Mouse (Mus musculus) limb, embryonic 12.5 days (tissue): ENCODE data around the gene Irgm2. TPM values are rescaled to one million over a fixed set of nuclear protein-coding genes. Genes with fewer than 3 reads are reported as not detected.
"Not testable (repeated sequence)": the region's sequence is repeated elsewhere in the genome, so short reads cannot be mapped to it uniquely, and the experiment has no call there.

Experiments used
- ATAC-seq: fragments of 200-750 bp; cut with Nextera tagmentation; 2 replicates; pipeline ENCODE4 v1.8.0; 2017; ENCODE audit warnings: low read depth, moderate TSS enrichment; ENCODE audit not compliant: insufficient number of reproducible peaks, insufficient read depth, low FRiP score, low TSS enrichment
- H3K27ac ChIP-seq: fragments of 300-500 bp; sonication (generic); 2 replicates; pipeline ENCODE4 v1.5.1; 2016; ENCODE audit warnings: mild to moderate bottlenecking, moderate library complexity
- H3K27me3 ChIP-seq: fragments of 300-500 bp; sonication (generic); 2 replicates; pipeline ENCODE4 v1.6.1; 2016; ENCODE audit warnings: mild to moderate bottlenecking, moderate library complexity
- H3K36me3 ChIP-seq: fragments of 300-500 bp; sonication (generic); 2 replicates; pipeline ENCODE4 v1.6.1; 2016; ENCODE audit warnings: mild to moderate bottlenecking, moderate library complexity
- H3K4me1 ChIP-seq: fragments of 300-500 bp; sonication (generic); replicated peaks from 2 replicates; pipeline ENCODE4 v1.6.1; 2016
- H3K4me2 ChIP-seq: fragments of 300-500 bp; sonication (generic); 2 replicates; pipeline ENCODE4 v1.6.1; 2016; ENCODE audit warnings: mild to moderate bottlenecking, moderate library complexity
- H3K4me3 ChIP-seq: fragments of 300-500 bp; sonication (generic); replicated peaks from 2 replicates; pipeline ENCODE4 v1.5.1; 2016; ENCODE audit warnings: mild to moderate bottlenecking
- H3K9ac ChIP-seq: fragments of 300-500 bp; sonication (generic); replicated peaks from 2 replicates; pipeline ENCODE4 v1.6.1; 2016; ENCODE audit warnings: mild to moderate bottlenecking, moderate library complexity
- H3K9me3 ChIP-seq: fragments of 300-500 bp; sonication (generic); 2 replicates; pipeline ENCODE4 v1.6.1; 2016; ENCODE audit warnings: mild to moderate bottlenecking, moderate library complexity
- WGBS: fragments of 180-500 bp; shearing (Covaris S2); methylation state at CpG from one replicate; pipeline ENCODE4 v1.1.7; 2016; 5-methylcytosine and 5-hydroxymethylcytosine counted together
- polyA plus RNA-seq: library from polyadenylated mRNA; unstranded; fragments of >200 nt; fragmentation: Nextera tagmentation; extraction: Ambion mirVana; gene quantifications from 2 replicates; pipeline ENCODE4 v1.2.1, GENCODE M21; 2016

The Irgm2 gene
- polyA plus RNA-seq, 1 experiment from 2014 or later: 0.63 TPM

DNA sequence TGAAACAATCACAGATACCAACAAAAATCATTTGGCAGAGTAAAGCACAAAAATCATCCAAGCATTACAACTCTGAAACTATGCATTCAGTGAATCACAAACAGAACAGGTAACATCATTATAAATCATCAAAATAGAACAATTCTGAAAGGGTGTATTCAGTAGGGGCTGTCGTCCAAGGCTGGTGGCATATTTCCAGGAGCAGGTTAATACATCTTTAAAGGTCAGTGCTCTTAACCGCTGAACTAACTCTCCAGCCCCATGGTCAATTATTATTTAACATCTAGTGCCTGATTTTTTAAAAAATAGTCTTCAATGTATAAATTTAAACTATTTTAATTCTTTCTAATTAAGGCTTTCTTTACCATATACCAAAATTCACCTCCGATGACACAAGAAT is 35.1 kb downstream of the Irgm2 start:
- not testable (repeated sequence) for H3K27ac ChIP-seq, H3K36me3 ChIP-seq, H3K4me2 ChIP-seq, H3K27me3 ChIP-seq, H3K9ac ChIP-seq, H3K9me3 ChIP-seq, H3K4me1 ChIP-seq, H3K4me3 ChIP-seq, ATAC-seq
- 77% methylated on average over 3 of the region's 3 CpGs for WGBS

DNA sequence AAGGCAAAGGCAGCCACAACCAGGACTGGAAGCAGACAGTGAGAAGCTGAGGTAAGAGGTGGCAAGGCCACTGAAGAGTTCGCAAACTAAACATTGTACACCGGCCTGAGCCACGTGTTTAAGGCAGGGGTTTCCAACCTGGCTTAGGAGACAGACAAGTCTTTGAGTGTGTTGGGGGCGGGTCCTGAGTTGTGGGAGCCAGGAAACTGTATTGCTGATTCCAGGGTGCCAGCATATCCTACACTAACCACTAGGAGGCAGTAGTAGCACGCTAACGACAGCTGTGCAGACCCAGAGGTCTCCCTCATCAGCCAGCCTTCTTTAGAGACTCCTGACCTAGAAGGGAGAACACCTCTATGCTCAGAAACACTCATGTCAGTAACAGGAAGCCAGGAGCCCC is 35.7 kb downstream of the Irgm2 start:
- no peaks in the 10 kb centered on the region for H3K36me3 ChIP-seq
- H3K27me3 ChIP-seq: peaks cover 7% of the 10 kb centered on the region
- H3K4me1 ChIP-seq: peaks cover 7% of the 10 kb centered on the region; the same call in 1 of the 2 replicates
- H3K4me2 ChIP-seq: no peak overlapping the region
- H3K9me3 ChIP-seq: no peaks in the 10 kb centered on the region
- no peak overlapping the region for H3K27ac ChIP-seq
- WGBS: 12% methylated on average over 6 of the region's 6 CpGs
- no peak for ATAC-seq
- no peak overlapping the region for H3K9ac ChIP-seq
- no peak overlapping the region for H3K4me3 ChIP-seq

DNA sequence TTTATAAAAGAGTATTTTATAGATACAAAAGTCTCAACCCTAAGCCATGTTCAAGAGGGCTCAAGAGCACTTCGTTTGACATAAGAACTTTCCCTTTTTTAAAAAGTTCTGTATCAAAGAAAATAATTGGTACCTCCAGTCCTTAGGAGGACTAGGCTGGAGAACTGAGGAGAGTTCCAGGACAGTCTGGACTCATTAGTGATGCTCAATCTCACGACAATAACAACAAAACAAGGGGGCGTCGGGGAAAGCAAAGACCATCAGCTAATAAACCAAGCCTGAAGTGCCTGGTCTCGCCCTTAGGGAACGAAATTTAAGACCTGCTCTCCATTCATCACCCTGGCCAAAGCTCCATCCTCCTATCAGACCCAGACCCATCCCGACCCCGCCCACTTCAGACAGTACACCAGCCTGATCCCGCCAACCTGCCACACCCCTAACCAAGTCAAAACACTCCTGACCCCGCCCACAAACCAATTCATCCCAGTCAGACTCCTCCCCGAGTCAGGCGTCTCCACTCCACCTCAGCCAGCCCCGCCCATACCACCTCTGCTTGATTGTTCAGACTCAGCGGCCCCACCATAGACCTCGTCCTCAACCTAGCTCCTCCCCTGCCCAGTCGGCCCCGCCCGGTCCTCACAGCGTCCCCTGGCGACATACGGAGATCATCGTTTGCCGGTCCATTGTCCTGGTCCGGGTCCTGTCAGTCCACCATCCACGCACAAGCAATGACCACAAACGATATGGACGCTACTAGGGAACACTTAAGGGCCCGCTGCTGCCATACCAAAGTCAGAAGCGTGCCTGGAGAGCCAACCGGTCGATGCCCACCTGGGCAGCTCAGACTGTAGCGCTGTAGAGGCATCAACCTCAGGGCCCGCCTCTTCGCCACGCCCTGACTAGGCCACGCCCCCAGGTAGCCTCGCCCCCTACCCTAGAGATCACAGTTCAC is 39.7 kb downstream of the Irgm2 start:
- Histone ChIP-seq H3K4me2 (peak overlapping the region; percentile 69), H3K27ac (no peak overlapping the region), H3K9ac (peak overlapping the region; percentile 40; the same call in 1 of the 2 replicates), H3K36me3 (no peaks in the 10 kb centered on the region), H3K27me3 (peaks cover 11% of the 10 kb centered on the region), H3K4me1 (peaks cover 7% of the 10 kb centered on the region; the same call in 1 of the 2 replicates), H3K4me3 (peak overlapping the region; percentile 43), H3K9me3 (no peaks in the 10 kb centered on the region)
- WGBS: 2% methylated on average over 37 of the region's 37 CpGs
- peak; percentile 88 for ATAC-seq

DNA sequence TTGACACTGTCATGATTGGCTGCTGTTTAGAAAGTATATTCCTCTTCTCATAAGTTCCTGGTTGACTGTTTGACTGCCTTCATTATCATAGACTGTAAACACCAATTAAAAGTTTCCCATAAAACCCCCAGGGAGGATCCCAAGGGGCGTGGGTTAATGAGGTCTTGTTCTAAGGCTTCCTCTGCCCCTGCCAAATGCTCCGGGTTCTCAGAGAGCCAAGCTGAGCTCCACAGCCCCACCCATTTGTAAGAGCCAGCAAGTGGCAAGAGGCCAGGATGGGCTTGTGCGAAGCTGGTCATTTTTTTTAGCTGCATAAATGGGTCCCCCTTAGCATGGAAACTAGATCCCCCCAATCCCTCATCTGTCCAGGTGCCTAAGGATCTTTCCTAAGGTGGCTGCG is 47.9 kb downstream of the Irgm2 start:
- no peak overlapping the region for H3K27ac ChIP-seq
- WGBS: 32% methylated on average over 4 of the region's 4 CpGs
- ATAC-seq: no peak

DNA sequence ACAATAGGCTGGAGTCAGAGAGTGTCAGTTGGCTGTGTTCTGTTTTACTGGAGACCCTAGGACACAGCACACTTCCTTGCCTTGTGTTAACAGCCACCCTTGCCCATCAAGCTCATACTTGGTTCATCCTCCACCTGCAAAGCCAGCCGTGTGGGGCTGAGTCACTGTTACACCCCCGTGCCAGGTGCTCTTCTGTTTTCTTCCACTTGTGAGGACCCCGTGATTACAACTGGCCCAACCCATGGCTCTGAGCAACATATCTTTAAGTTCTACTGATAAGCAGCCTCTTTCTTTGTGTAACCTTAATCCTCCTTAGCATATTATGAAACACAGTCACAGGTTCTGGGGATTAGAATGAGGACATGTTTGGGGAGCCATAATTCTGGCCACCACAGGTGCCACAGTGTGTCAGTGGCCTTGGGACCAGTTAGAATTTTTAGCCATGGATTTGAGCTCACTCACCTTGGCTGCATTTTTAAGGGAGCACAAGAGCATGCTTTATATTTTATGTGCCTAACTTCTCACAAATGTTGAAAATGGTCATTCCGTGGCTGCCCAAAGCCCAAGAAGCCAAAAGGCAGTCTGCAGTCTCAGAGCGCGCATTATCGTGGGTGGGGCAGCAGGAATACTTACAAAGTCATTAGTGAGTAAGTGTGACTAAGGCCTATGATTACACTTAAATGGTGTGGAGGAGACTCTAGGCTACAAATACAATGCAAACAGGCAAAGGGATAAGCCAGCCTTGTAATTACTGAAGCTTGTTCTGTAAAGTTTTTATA is 50.0 kb downstream of the Irgm2 start:
- 68% methylated on average over 7 of the region's 7 CpGs for WGBS
- no peak overlapping the region for H3K9ac ChIP-seq
- H3K27me3 ChIP-seq: peaks cover 18% of the 10 kb centered on the region; the same call in 1 of the 2 replicates
- no peaks in the 10 kb centered on the region for H3K36me3 ChIP-seq
- ATAC-seq: no peak
- no peak overlapping the region for H3K4me3 ChIP-seq
- no peaks in the 10 kb centered on the region; the same call in 1 of the 2 replicates for H3K9me3 ChIP-seq
- H3K4me1 ChIP-seq: no peaks in the 10 kb centered on the region
- H3K4me2 ChIP-seq: no peak overlapping the region
- no peak overlapping the region for H3K27ac ChIP-seq

More for the DNA sequence above, 47.9 kb downstream of the Irgm2 start:
- peaks cover 23% of the 10 kb centered on the region; the same call in 1 of the 2 replicates for H3K27me3 ChIP-seq
- H3K4me3 ChIP-seq: no peak overlapping the region
- H3K36me3 ChIP-seq: no peaks in the 10 kb centered on the region
- no peak overlapping the region for H3K9ac ChIP-seq
- H3K9me3 ChIP-seq: no peaks in the 10 kb centered on the region; the same call in 1 of the 2 replicates
- no peaks in the 10 kb centered on the region for H3K4me1 ChIP-seq
- H3K4me2 ChIP-seq: no peak overlapping the region

DNA sequence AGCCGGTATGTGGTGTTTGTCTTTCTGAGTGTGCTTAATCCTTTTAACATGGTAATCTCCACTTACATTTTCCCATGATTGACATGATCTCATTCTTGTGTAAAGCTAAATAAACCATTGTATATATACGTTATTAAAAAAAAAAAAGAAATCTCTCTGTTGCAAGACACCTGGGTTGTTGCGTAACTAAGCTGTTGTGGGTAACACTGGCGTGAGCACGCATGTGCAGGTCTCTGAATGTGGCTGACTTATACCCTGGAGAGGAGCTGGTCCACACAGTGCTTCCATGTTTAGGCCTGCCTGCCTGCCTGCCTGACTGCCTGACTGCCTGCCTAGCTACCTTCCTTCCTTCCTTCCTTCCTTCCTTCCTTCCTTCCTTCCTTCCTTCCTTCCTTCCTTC is 51.1 kb downstream of the Irgm2 start:
- no peak overlapping the region for H3K9ac ChIP-seq
- H3K4me2 ChIP-seq: no peak overlapping the region
- no peak for ATAC-seq
- H3K36me3 ChIP-seq: no peaks in the 10 kb centered on the region
- no peak overlapping the region for H3K27ac ChIP-seq
- 87% methylated on average over 5 of the region's 5 CpGs for WGBS
- peaks cover 14% of the 10 kb centered on the region; the same call in 1 of the 2 replicates for H3K27me3 ChIP-seq
- H3K9me3 ChIP-seq: no peaks in the 10 kb centered on the region; the same call in 1 of the 2 replicates
- no peaks in the 10 kb centered on the region for H3K4me1 ChIP-seq
- H3K4me3 ChIP-seq: no peak overlapping the region

DNA sequence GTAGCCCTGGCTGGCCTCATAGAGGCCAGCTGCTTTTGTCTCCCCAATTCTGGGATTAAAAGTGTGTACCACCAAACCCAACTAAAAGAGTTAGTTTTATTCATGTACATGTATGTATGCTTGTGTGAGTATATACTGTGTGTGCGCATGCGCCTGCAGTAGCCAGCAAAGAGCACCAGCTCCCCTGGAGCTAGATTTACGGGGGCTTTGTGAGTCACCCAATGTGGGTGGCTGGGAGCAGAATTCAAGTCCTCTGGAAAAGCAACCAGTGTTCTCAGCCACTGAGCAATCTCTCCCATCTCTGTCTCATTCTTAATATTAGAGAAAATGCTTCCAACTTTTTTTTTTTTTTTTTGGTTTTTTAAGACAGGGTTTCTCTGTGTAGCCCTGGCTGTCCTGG is 55.0 kb downstream of the Irgm2 start:
- ATAC-seq: no peak

DNA sequence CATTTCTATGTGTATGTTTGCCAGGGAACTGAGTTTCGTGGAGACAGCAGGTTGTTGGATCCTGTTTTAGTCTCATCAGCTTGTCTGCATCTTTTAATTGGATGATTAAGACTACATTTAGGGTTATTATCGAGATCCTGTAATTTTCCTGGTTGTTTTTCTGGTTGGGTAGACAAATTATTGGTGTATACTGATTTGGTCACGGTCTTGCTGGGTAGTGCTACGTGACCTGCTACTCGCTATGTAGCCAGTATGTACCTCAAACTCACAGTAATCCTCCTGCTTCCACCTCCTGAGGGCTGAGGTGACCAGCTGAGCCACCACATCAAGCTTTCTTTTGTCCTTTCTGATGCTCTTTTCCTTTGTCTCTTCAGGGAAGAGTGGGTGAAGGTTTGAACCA is 58.4 kb downstream of the Irgm2 start:
- 87% methylated on average over 5 of the region's 5 CpGs for WGBS

More for the DNA sequence above, 55.0 kb downstream of the Irgm2 start:
- WGBS: 89% methylated on average over 3 of the region's 3 CpGs
- no peaks in the 10 kb centered on the region for H3K9me3 ChIP-seq
- H3K4me2 ChIP-seq: no peak overlapping the region
- H3K4me1 ChIP-seq: no peaks in the 10 kb centered on the region
- peaks cover 3% of the 10 kb centered on the region; the same call in 1 of the 2 replicates for H3K27me3 ChIP-seq
- H3K4me3 ChIP-seq: no peak overlapping the region
- H3K27ac ChIP-seq: no peak overlapping the region
- no peaks in the 10 kb centered on the region for H3K36me3 ChIP-seq
- no peak overlapping the region for H3K9ac ChIP-seq

DNA sequence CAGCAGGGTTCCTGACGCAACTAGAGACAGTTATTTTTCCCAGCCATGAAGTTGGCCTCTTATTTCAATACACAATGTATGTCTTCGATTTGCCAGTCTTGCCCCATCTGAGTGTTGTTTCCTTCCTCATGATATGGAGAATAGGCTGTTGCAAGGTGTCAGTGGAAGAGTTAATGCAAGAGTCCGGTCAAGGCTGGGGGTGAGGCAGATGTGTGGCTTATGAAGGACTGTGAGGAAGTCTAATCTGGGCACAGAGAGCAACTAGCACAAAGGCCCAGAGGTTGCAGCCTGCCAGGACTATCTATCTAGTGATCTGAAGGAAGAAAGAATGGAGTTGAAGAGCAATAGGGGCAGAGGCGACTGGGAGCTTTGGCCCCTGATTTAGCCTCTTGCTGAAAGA is 60.7 kb downstream of the Irgm2 start:
- H3K36me3 ChIP-seq: no peaks in the 10 kb centered on the region
- no peak overlapping the region for H3K27ac ChIP-seq
- H3K9ac ChIP-seq: no peak overlapping the region
- WGBS: 91% methylated on average over 4 of the region's 4 CpGs
- no peak for ATAC-seq
- H3K9me3 ChIP-seq: no peaks in the 10 kb centered on the region
- H3K4me3 ChIP-seq: no peak overlapping the region
- H3K27me3 ChIP-seq: no peaks in the 10 kb centered on the region
- H3K4me2 ChIP-seq: no peak overlapping the region
- no peaks in the 10 kb centered on the region for H3K4me1 ChIP-seq

More for the DNA sequence above, 58.4 kb downstream of the Irgm2 start:
- no peak for ATAC-seq
- no peak overlapping the region for H3K4me2 ChIP-seq
- H3K4me1 ChIP-seq: no peaks in the 10 kb centered on the region
- H3K4me3 ChIP-seq: no peak overlapping the region
- no peak overlapping the region for H3K9ac ChIP-seq
- H3K27me3 ChIP-seq: no peaks in the 10 kb centered on the region
- H3K27ac ChIP-seq: no peak overlapping the region
- H3K9me3 ChIP-seq: no peaks in the 10 kb centered on the region
- no peaks in the 10 kb centered on the region for H3K36me3 ChIP-seq

DNA sequence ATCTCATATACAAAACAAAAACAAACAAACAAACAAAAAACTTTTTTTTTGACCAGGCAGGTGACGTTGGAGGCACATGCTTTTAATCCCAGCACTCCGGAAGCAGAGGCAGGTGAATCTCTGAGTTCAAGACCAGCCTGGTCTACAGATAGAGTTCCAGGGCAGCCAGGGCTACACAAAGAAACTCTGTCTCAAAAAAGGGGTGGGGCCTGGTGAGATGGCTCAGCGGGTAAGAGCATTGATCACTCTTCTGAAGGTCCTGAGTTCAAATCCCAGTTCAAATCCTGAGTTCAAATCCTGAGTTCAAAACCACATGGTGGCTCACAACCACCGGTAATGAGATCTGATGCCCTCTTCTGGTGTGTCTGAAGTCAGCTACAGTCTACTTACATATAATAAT is 62.4 kb downstream of the Irgm2 start:
- no peaks in the 10 kb centered on the region for H3K36me3 ChIP-seq
- H3K9me3 ChIP-seq: no peaks in the 10 kb centered on the region
- no peaks in the 10 kb centered on the region for H3K27me3 ChIP-seq
- H3K4me2 ChIP-seq: no peak overlapping the region
- no peak overlapping the region for H3K4me3 ChIP-seq
- H3K4me1 ChIP-seq: no peaks in the 10 kb centered on the region
- 85% methylated on average over 4 of the region's 4 CpGs for WGBS
- no peak overlapping the region for H3K9ac ChIP-seq
- ATAC-seq: no peak
- no peak overlapping the region for H3K27ac ChIP-seq

DNA sequence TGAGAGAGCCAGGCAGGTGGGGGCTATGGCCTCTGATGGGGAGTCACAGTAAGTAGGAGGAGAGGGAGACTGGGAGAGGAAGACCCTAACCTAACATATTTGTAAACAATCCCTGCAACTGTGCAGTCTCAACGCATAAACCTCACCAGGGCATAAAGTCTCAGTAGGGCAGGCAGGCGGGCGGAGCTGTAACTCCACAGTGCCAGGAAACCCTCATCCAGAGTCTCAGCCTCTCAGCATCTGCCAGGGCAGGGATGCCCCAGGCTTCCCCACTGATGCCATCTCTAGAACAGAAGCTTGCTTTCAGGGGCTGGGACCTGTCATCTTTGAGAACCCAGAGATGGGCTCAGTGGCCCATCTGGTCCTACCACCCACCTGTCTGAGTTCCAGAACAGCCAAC is 62.9 kb downstream of the Irgm2 start:
- Histone ChIP-seq H3K4me3 (no peak overlapping the region), H3K4me1 (no peaks in the 10 kb centered on the region), H3K9ac (no peak overlapping the region), H3K9me3 (no peaks in the 10 kb centered on the region), H3K27me3 (no peaks in the 10 kb centered on the region), H3K27ac (no peak overlapping the region), H3K36me3 (no peaks in the 10 kb centered on the region), H3K4me2 (no peak overlapping the region)
- 82% methylated on average over 3 of the region's 3 CpGs for WGBS
- ATAC-seq: no peak
